ENCODE assay signal across 13 mouse cellular contexts in genomic region chr5:47273389-47274255, GRCm38 (mm10).
DNase-seq lines count a peak whose midpoint lies in the region; ATAC-seq and TF ChIP-seq lines count a peak whose summit lies in the region.
"Had no signal": no experiment of that assay in that cellular context is flagged by ENCODE, and none has a peak within 500 bp of the region (broad histone marks: within the 10 kb centered on the region; RNA-seq: fewer than 3 reads in every experiment).

No protein-coding gene starts in this region.

- peak; percentile 74 for ATAC-seq in heart, embryonic 12.5 days (ENCODE audit: insufficient number of reproducible peaks, low FRiP score)
- ATAC-seq in neural tube, embryonic 15.5 days (ENCODE audit: low FRiP score) = no peak
- ATAC-seq in intestine, embryonic 16.5 days = peak; percentile 57
- no peak for ATAC-seq in stomach, postnatal 0 days (ENCODE audit: low FRiP score, low TSS enrichment)
- ATAC-seq: forebrain, embryonic 16.5 days; hindbrain, embryonic 16.5 days had no signal

- no peak for TF ChIP-seq CTCF in stomach, postnatal 0 days (IDR thresholded peaks at IDR 0.05; ENCODE audit: low read depth)

- DNase-seq in heart, adult 8-10 months (ENCODE audit: low spot score) = no peak
- DNase-seq in neural tube, embryonic 10.5 days (ENCODE audit: extremely low spot score, low spot score) = peak; percentile 41
- DNase-seq in stomach, postnatal 0 days (ENCODE audit: low spot score) = peak; percentile 15
- DNase-seq in right cerebral cortex, postnatal 36 days (ENCODE audit: low spot score in 2 of 2) = no peak
- no peak for DNase-seq in cerebellum, postnatal 14 days
- DNase-seq: cerebellum, postnatal 10 days; liver had no signal

- 52% methylated on average over 9 of the region's 9 CpGs for WGBS in heart, embryonic 12.5 days
- WGBS in neural tube, embryonic 15.5 days = 64% methylated on average over 9 of the region's 9 CpGs
- WGBS in intestine, embryonic 16.5 days = 53% methylated on average over 9 of the region's 9 CpGs
- WGBS in stomach, postnatal 0 days = 33% methylated on average over 9 of the region's 9 CpGs

- H3K27ac ChIP-seq in heart, embryonic 12.5 days (ENCODE audit: poor library complexity, severe bottlenecking) = peak overlapping the region; percentile 80
- H3K27ac ChIP-seq in neural tube, embryonic 15.5 days (replicated peaks) = no peak overlapping the region
- no peak overlapping the region for H3K27ac ChIP-seq in intestine, embryonic 16.5 days (ENCODE audit: low read length)
- H3K27ac ChIP-seq in stomach, postnatal 0 days (replicated peaks) = no peak overlapping the region
- H3K27ac ChIP-seq: neural tube, embryonic 12.5 days had no signal

- no peak overlapping the region for H3K4me2 ChIP-seq in heart, embryonic 12.5 days
- H3K4me2 ChIP-seq in neural tube, embryonic 15.5 days = no peak overlapping the region
- no peak overlapping the region for H3K4me2 ChIP-seq in intestine, embryonic 16.5 days (ENCODE audit: low read depth, low read length)
- H3K4me2 ChIP-seq in stomach, postnatal 0 days (replicated peaks; ENCODE audit: low read depth) = no peak overlapping the region
- H3K4me2 ChIP-seq: neural tube, embryonic 12.5 days had no signal

- no peak overlapping the region for H3K9ac ChIP-seq in heart, embryonic 12.5 days
- H3K9ac ChIP-seq in neural tube, embryonic 15.5 days (replicated peaks) = no peak overlapping the region
- no peak overlapping the region for H3K9ac ChIP-seq in intestine, embryonic 16.5 days (ENCODE audit: low read depth, low read length)
- no peak overlapping the region for H3K9ac ChIP-seq in stomach, postnatal 0 days (ENCODE audit: low read length)
- H3K9ac ChIP-seq: neural tube, embryonic 12.5 days had no signal

- H3K4me3 ChIP-seq in heart, embryonic 12.5 days = no peak overlapping the region
- no peak overlapping the region for H3K4me3 ChIP-seq in neural tube, embryonic 15.5 days (replicated peaks)
- no peak overlapping the region for H3K4me3 ChIP-seq in intestine, embryonic 16.5 days (ENCODE audit: low read length)
- no peak overlapping the region for H3K4me3 ChIP-seq in stomach, postnatal 0 days (ENCODE audit: low read depth, low read length)
- H3K4me3 ChIP-seq: neural tube, embryonic 12.5 days had no signal

- no peaks in the 10 kb centered on the region for H3K36me3 ChIP-seq in heart, embryonic 12.5 days
- no peaks in the 10 kb centered on the region for H3K36me3 ChIP-seq in neural tube, embryonic 15.5 days
- H3K36me3 ChIP-seq in intestine, embryonic 16.5 days (ENCODE audit: control insufficient read depth, insufficient read depth, low read length) = no peaks in the 10 kb centered on the region
- H3K36me3 ChIP-seq in stomach, postnatal 0 days (ENCODE audit: control insufficient read depth, insufficient read depth, low read length) = no peaks in the 10 kb centered on the region
- H3K36me3 ChIP-seq: neural tube, embryonic 12.5 days had no signal

- H3K9me3 ChIP-seq in heart, embryonic 12.5 days (replicated peaks) = no peaks in the 10 kb centered on the region
- H3K9me3 ChIP-seq in neural tube, embryonic 15.5 days (replicated peaks) = no peaks in the 10 kb centered on the region
- H3K9me3 ChIP-seq in intestine, embryonic 16.5 days (ENCODE audit: control insufficient read depth, low read length) = no peaks in the 10 kb centered on the region
- H3K9me3 ChIP-seq in stomach, postnatal 0 days (ENCODE audit: control insufficient read depth, low read length) = no peaks in the 10 kb centered on the region
- H3K9me3 ChIP-seq: neural tube, embryonic 12.5 days had no signal

- no peaks in the 10 kb centered on the region for H3K27me3 ChIP-seq in heart, embryonic 12.5 days (replicated peaks)
- H3K27me3 ChIP-seq in neural tube, embryonic 15.5 days (replicated peaks) = no peaks in the 10 kb centered on the region
- no peaks in the 10 kb centered on the region for H3K27me3 ChIP-seq in intestine, embryonic 16.5 days (replicated peaks; ENCODE audit: control insufficient read depth, insufficient read depth, low read length)
- no peaks in the 10 kb centered on the region for H3K27me3 ChIP-seq in stomach, postnatal 0 days (ENCODE audit: control insufficient read depth, insufficient read depth, low read length)
- H3K27me3 ChIP-seq: neural tube, embryonic 12.5 days had no signal

- H3K4me1 ChIP-seq in heart, embryonic 12.5 days (replicated peaks) = peaks cover 18% of the 10 kb centered on the region
- no peaks in the 10 kb centered on the region for H3K4me1 ChIP-seq in neural tube, embryonic 15.5 days
- H3K4me1 ChIP-seq in intestine, embryonic 16.5 days (ENCODE audit: control insufficient read depth, insufficient read depth, low read length) = 0 out of 2 replicates have a peak, but pooled peaks cover 3% of the 10 kb centered on the region
- H3K4me1 ChIP-seq in stomach, postnatal 0 days (replicated peaks; ENCODE audit: control insufficient read depth, insufficient read depth) = no peaks in the 10 kb centered on the region; the same call in 1 of the 2 replicates

- TF ChIP-seq EP300 in stomach, postnatal 0 days (optimal IDR thresholded peaks at IDR 0.05) = no peak

Comparison
In these comparisons a context has a peak if more than half of its experiments do, and no peak if none do; other contexts are left out.
1. ATAC-seq: peak in heart, embryonic 12.5 days (single experiment) and intestine, embryonic 16.5 days (single experiment); none in neural tube, embryonic 15.5 days (single experiment) and stomach, postnatal 0 days (single experiment).
2. DNase-seq: peak in neural tube, embryonic 10.5 days (single experiment) and stomach, postnatal 0 days (single experiment); none in heart, adult 8-10 months (single experiment), right cerebral cortex, postnatal 36 days (0 of 2) and cerebellum, postnatal 14 days (0 of 2).